Mouse (Mus musculus): ENCODE data around the gene Pramef12. TPM values are rescaled to one million over a fixed set of nuclear protein-coding genes. Genes with fewer than 3 reads are reported as not detected.

Pramef12 gene
- polyA plus RNA-seq (2016; fragmentation: Nextera tagmentation; extraction: Ambion mirVana): not detected in 2 replicates

DNA sequence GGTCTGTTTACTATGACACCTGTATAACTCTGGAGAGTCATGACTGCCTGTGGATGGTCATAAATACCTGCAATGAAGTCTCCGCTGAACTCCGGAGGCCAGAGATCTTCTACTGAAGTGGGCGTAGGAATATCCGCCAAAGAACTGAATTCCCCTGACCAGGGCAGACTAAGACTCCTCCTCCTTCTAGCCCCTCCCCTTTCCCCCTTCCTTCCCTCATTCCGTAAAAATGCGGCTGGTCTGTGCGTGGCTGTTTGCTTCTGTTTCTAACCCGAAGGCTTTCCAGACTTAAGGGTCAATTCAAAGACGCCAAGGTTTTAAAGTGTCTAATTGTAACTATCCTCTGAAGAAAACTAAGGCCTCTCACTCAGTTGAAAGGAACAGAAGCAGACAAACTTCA, at the start of gene Pramef12:
Pramef12 (minus strand) TSS at position 175 of the 400 bp plus-strand sequence.
- WGBS (ENCODE audit: insufficient replicate concordance): 53% methylated on average over 9 of the region's 9 CpGs
- no peaks in the 10 kb centered on the region for H3K27me3 ChIP-seq (replicated peaks)
- no peaks in the 10 kb centered on the region for H3K36me3 ChIP-seq
- no peak within 1 kb of the TSS for H3K9ac ChIP-seq
- ATAC-seq: no peak
- no peak within 1 kb of the TSS for H3K27ac ChIP-seq
- no peaks in the 10 kb centered on the region for H3K4me1 ChIP-seq
- no peak within 1 kb of the TSS for H3K4me2 ChIP-seq
- no peaks in the 10 kb centered on the region for H3K9me3 ChIP-seq (replicated peaks)
- no peak within 1 kb of the TSS for H3K4me3 ChIP-seq

- H3K27me3 ChIP-seq (replicated peaks): no peaks in the 10 kb centered on the region
- WGBS (ENCODE audit: insufficient replicate concordance): 42% methylated on average over 2 of the region's 2 CpGs
- H3K36me3 ChIP-seq: no peaks in the 10 kb centered on the region
- no peak within 1 kb of the TSS for H3K9ac ChIP-seq
- no peak within 1 kb of the TSS for H3K4me3 ChIP-seq
- H3K9me3 ChIP-seq (replicated peaks): 0 out of 2 replicates have a peak, but pooled peaks cover 13% of the 10 kb centered on the region
- H3K4me2 ChIP-seq: no peak within 1 kb of the TSS
- H3K4me1 ChIP-seq: no peaks in the 10 kb centered on the region
- H3K27ac ChIP-seq: no peak within 1 kb of the TSS
- ATAC-seq: no peak
Measured at GRCm38 (mm10) chr4:144453217-144453616, 45.0 kb upstream of the Pramef12 start, which contains the start of gene Gm9944. TSS of gene Gm9944 (minus strand) at chr4:144453317.

- H3K9ac ChIP-seq: no peak overlapping the region
Measured at GRCm38 (mm10) chr4:144448546-144448945, 40.3 kb upstream of the Pramef12 start.

DNA sequence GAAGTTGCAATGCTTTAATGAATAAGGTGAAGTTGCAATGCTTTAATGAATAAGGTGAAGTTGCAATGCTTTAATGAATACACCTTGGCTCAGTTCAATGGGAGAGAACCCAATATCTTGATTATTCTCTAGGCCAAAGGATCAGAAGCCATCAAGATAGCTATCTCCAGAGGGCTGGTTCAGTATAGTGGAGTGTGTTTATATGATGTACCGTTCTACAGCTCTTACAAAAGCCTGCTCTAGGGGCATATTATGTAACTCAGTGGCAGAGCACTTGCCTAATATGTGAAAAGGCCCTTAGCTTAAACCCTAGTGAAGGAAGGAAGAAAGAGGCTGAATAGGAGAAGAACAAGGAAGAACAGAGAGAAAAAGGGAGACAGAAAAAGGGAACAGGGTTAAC, 33.3 kb upstream of the Pramef12 start:
- Histone ChIP-seq H3K4me1 (no peaks in the 10 kb centered on the region), H3K4me3 (no peak overlapping the region), H3K9ac (no peak overlapping the region), H3K4me2 (no peak overlapping the region), H3K36me3 (no peaks in the 10 kb centered on the region), H3K27ac (no peak overlapping the region), H3K9me3 (replicated peaks) (peaks cover 6% of the 10 kb centered on the region; the same call in 1 of the 2 replicates), H3K27me3 (replicated peaks) (no peaks in the 10 kb centered on the region)
- 70% methylated on average over 1 of the region's 1 CpGs for WGBS (ENCODE audit: insufficient replicate concordance)
- no peak for ATAC-seq

More at GRCm38 (mm10) chr4:144448546-144448945, 40.3 kb upstream of the Pramef12 start:
- Histone ChIP-seq H3K9me3 (replicated peaks) (no peaks in the 10 kb centered on the region), H3K4me2 (no peak overlapping the region), H3K27ac (no peak overlapping the region), H3K4me3 (no peak overlapping the region), H3K36me3 (no peaks in the 10 kb centered on the region), H3K4me1 (no peaks in the 10 kb centered on the region), H3K27me3 (replicated peaks) (no peaks in the 10 kb centered on the region)
- 47% methylated on average over 2 of the region's 2 CpGs for WGBS (ENCODE audit: insufficient replicate concordance)
- no peak for ATAC-seq

DNA sequence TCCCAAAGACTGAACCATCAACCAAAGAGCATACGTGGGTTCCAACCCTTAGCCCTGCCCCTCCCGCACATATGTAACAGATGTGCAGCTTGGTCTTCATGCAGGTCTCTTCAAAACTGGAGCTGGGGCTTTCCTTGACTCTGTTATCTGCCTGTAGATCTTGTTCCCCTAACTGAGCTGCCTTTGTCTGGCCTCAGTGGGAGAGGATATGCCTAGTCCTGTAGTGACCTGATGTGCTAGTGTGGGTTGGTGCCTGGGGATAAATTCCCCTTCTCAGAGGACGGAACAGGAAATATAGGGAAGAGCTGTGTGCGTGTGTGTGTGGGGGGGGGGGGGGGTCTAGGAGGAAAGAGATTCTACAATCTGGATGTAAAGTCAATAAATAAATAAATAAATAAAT, 32.8 kb upstream of the Pramef12 start:
- Histone ChIP-seq H3K9me3 (replicated peaks) (peaks cover 6% of the 10 kb centered on the region; the same call in 1 of the 2 replicates), H3K4me3 (no peak overlapping the region), H3K27ac (no peak overlapping the region), H3K9ac (no peak overlapping the region), H3K4me1 (no peaks in the 10 kb centered on the region), H3K27me3 (replicated peaks) (no peaks in the 10 kb centered on the region), H3K4me2 (no peak overlapping the region), H3K36me3 (no peaks in the 10 kb centered on the region)
- ATAC-seq: no peak
- 50% methylated on average over 4 of the region's 4 CpGs for WGBS (ENCODE audit: insufficient replicate concordance)

- no peak within 1 kb of the TSS for H3K9ac ChIP-seq
- no peaks in the 10 kb centered on the region for H3K36me3 ChIP-seq
- no peak within 1 kb of the TSS for H3K4me3 ChIP-seq
- no peak within 1 kb of the TSS for H3K27ac ChIP-seq
- no peak for ATAC-seq
- no peak within 1 kb of the TSS for H3K4me2 ChIP-seq
- peaks cover 6% of the 10 kb centered on the region; the same call in 1 of the 2 replicates for H3K9me3 ChIP-seq (replicated peaks)
- H3K4me1 ChIP-seq: no peaks in the 10 kb centered on the region
- no peaks in the 10 kb centered on the region for H3K27me3 ChIP-seq (replicated peaks)
Measured at GRCm38 (mm10) chr4:144438672-144439071, 30.4 kb upstream of the Pramef12 start, which contains the start of gene 1700012P22Rik. TSS of gene 1700012P22Rik (minus strand) at chr4:144438772.

DNA sequence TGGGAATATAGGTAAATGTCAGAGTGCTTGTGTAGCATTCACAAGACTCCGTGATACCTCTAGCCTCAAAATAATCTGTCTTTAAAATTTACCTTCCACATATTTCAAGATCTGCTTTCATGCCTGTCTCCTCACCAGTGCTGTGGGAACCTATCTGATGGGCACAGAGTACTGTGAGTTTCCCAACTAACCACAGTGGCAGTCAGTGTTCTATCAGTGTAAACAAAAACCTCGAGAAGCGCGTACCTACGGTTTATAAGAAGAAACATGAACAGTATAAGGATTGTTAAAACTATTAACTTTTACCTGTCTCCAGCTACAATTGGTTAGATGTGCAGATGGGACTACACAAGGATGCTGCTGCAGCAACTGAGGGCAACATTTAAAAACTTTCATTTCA, 25.0 kb upstream of the Pramef12 start:
- Histone ChIP-seq H3K36me3 (no peaks in the 10 kb centered on the region), H3K4me2 (no peak overlapping the region), H3K9ac (no peak overlapping the region), H3K27me3 (replicated peaks) (no peaks in the 10 kb centered on the region), H3K27ac (no peak overlapping the region), H3K4me3 (no peak overlapping the region), H3K9me3 (replicated peaks) (no peaks in the 10 kb centered on the region), H3K4me1 (no peaks in the 10 kb centered on the region)
- no peak for ATAC-seq
- 75% methylated on average over 5 of the region's 5 CpGs for WGBS (ENCODE audit: insufficient replicate concordance)

DNA sequence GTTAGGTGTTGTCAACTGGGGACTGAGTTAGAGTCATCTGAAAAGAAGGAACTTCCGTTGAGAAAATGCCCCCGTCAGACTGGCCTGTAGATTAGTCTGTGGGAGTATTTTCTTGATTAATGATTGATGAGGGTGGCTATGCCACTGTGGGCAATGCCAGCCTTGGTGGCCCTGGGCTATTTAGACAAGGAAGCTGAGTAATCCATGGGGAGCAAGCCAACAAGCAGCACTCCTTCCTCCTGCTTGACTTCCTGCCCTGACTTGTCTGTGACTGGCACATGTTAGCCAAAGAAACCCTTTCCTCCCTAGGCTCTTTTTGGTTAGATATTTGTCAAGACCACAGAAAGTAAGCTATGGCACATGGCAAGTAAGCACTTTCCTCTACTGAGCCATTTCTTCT, 22.5 kb upstream of the Pramef12 start:
- Histone ChIP-seq H3K36me3 (no peaks in the 10 kb centered on the region), H3K9me3 (replicated peaks) (no peaks in the 10 kb centered on the region), H3K27me3 (replicated peaks) (no peaks in the 10 kb centered on the region), H3K4me3 (no peak overlapping the region), H3K27ac (no peak overlapping the region), H3K4me1 (no peaks in the 10 kb centered on the region), H3K9ac (no peak overlapping the region), H3K4me2 (no peak overlapping the region)
- no peak for ATAC-seq
- 55% methylated on average over 2 of the region's 2 CpGs for WGBS (ENCODE audit: insufficient replicate concordance)

DNA sequence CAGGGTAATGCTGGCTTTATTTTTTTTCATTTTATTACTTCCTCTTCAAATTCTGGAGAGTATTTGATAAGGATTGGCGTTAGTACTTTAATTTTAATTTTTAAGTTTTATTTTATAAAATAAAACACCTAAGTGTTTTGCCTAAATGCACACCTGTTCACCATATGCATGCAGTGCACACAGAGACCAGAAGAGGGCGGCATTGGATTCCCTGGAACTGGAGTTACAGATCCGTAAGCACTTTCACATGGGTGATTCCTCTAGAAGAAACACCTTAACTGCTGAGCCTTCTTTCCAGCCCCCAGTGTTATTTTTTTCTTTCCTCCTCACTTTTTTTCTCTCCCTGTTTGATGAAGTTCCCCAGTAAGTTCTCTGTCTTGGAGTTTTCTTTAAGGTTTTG, 20.6 kb upstream of the Pramef12 start:
- H3K9me3 ChIP-seq (replicated peaks): no peaks in the 10 kb centered on the region
- no peak overlapping the region for H3K4me3 ChIP-seq
- WGBS (ENCODE audit: insufficient replicate concordance): 25% methylated on average over 3 of the region's 3 CpGs
- H3K27ac ChIP-seq: no peak overlapping the region
- ATAC-seq: no peak
- no peak overlapping the region for H3K9ac ChIP-seq
- H3K36me3 ChIP-seq: no peaks in the 10 kb centered on the region
- no peak overlapping the region for H3K4me2 ChIP-seq
- H3K4me1 ChIP-seq: no peaks in the 10 kb centered on the region
- no peaks in the 10 kb centered on the region for H3K27me3 ChIP-seq (replicated peaks)

- Histone ChIP-seq H3K4me3 (no peak overlapping the region), H3K9ac (no peak overlapping the region), H3K27me3 (replicated peaks) (no peaks in the 10 kb centered on the region), H3K4me2 (no peak overlapping the region), H3K4me1 (no peaks in the 10 kb centered on the region), H3K27ac (no peak overlapping the region), H3K9me3 (replicated peaks) (no peaks in the 10 kb centered on the region), H3K36me3 (no peaks in the 10 kb centered on the region)
- WGBS (ENCODE audit: insufficient replicate concordance): 42% methylated on average over 5 of the region's 5 CpGs
- ATAC-seq: no peak
Measured at GRCm38 (mm10) chr4:144424590-144424989, 16.3 kb upstream of the Pramef12 start.

GRCm38 (mm10) chr4:144420644-144421043, 12.4 kb upstream of the Pramef12 start:
- Histone ChIP-seq H3K9ac (no peak overlapping the region), H3K27me3 (replicated peaks) (no peaks in the 10 kb centered on the region), H3K4me3 (no peak overlapping the region), H3K27ac (no peak overlapping the region), H3K4me1 (no peaks in the 10 kb centered on the region), H3K4me2 (no peak overlapping the region), H3K9me3 (replicated peaks) (no peaks in the 10 kb centered on the region), H3K36me3 (no peaks in the 10 kb centered on the region)
- no peak for ATAC-seq

DNA sequence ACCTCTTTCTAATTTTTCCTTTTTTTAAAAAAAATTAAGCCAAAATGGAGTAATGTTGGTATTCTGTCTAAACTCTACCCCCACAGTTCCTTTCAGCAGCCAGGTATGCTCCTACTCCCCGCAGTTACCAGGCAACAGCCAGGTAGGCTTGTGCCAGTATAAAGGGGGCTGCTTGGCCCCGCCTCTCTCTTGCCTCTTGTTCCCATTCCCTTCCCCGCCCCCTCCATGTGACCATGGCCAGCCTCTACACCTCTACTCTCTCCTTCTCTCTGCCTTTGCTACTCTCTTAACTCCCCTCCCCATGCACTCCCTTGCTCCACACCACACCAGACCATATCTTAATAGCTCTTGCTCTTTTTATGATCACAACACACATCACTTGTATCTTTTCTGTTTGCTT, 2.0 kb downstream of the Pramef12 start:
- no peaks in the 10 kb centered on the region for H3K36me3 ChIP-seq
- H3K9ac ChIP-seq: no peak overlapping the region
- no peaks in the 10 kb centered on the region for H3K9me3 ChIP-seq (replicated peaks)
- 38% methylated on average over 3 of the region's 3 CpGs for WGBS (ENCODE audit: insufficient replicate concordance)
- ATAC-seq: no peak
- no peak overlapping the region for H3K4me3 ChIP-seq
- no peaks in the 10 kb centered on the region for H3K27me3 ChIP-seq (replicated peaks)
- H3K4me2 ChIP-seq: no peak overlapping the region
- H3K27ac ChIP-seq: no peak overlapping the region
- H3K4me1 ChIP-seq: no peaks in the 10 kb centered on the region

DNA sequence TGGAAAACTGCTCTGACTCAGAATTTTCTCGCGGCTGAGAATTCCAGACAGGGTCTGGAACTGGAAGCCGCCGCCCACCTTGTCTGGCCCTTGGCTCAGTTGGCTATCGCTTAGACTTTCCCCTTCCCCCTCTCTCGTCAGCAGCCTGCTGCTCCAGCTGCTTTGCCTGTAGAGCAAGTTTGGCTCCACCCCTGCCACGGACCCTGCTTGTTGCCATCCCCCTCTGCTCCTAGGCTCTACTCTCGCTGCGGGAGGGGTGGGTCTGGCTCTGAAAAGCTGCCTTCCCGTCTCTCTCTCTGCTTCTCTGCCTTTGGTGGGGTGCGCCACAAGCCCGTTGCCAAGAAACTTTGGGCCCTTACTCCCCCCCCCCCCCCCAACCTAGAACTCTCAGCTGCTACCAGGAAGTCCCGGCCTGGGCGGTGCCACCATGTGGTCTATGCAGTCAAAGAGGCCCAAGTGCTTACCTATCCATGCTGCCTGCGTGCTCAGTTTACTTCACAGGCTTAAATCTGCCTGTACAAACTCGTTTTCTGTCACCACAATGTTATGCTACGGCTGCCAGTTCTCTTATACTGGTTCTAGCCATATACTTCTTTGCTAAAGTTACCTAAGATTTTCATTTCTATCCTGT, 3.7 kb downstream of the Pramef12 start:
- WGBS (ENCODE audit: insufficient replicate concordance): 5% methylated on average over 16 of the region's 17 CpGs
- Histone ChIP-seq H3K9me3 (replicated peaks) (no peaks in the 10 kb centered on the region), H3K4me1 (no peaks in the 10 kb centered on the region), H3K4me2 (peak overlapping the region; percentile 49), H3K36me3 (no peaks in the 10 kb centered on the region), H3K27ac (no peak overlapping the region), H3K27me3 (replicated peaks) (no peaks in the 10 kb centered on the region), H3K4me3 (peak overlapping the region; percentile 27), H3K9ac (no peak overlapping the region)
- peak; percentile 57 for ATAC-seq
